Mouse (Mus musculus) hindbrain, embryonic 10.5 days (tissue): ENCODE results near the gene Peli2. TPM values are rescaled to one million over a fixed set of nuclear protein-coding genes. Genes with fewer than 3 reads are reported as not detected.

ENCODE experiments used
- DNase-seq: peaks from one replicate; pipeline ENCODE4 v3.0.0-alpha.2; 2017; ENCODE audit warnings: low spot score
- H3K27ac ChIP-seq: fragments of 300-500 bp; sonication (generic); 2 replicates; pipeline ENCODE4 v1.5.1; 2016; ENCODE audit warnings: mild to moderate bottlenecking, moderate library complexity
- H3K27me3 ChIP-seq: fragments of 300-500 bp; sonication (generic); 2 replicates; pipeline ENCODE4 v1.6.1; 2016; ENCODE audit warnings: mild to moderate bottlenecking; ENCODE audit not compliant: poor library complexity, insufficient read depth, severe bottlenecking
- H3K36me3 ChIP-seq: fragments of 300-500 bp; sonication (generic); 2 replicates; pipeline ENCODE4 v1.6.1; 2016; ENCODE audit warnings: mild to moderate bottlenecking, moderate library complexity
- H3K4me1 ChIP-seq: fragments of 300-500 bp; sonication (generic); replicated peaks from 2 replicates; pipeline ENCODE4 v1.6.1; 2016; ENCODE audit warnings: mild to moderate bottlenecking
- H3K4me3 ChIP-seq: fragments of 300-500 bp; sonication (generic); 2 replicates; pipeline ENCODE4 v1.5.1; 2016; ENCODE audit warnings: mild to moderate bottlenecking, moderate library complexity
- H3K9me3 ChIP-seq: fragments of 300-500 bp; sonication (generic); 2 replicates; pipeline ENCODE4 v1.6.1; 2016; ENCODE audit warnings: mild to moderate bottlenecking, moderate library complexity
- WGBS: fragments of 180-500 bp; shearing (Covaris S2); methylation state at CpG from one replicate; pipeline ENCODE4 v1.1.7; 2016; 5-methylcytosine and 5-hydroxymethylcytosine counted together
- polyA plus RNA-seq: library from polyadenylated mRNA; unstranded; fragments of >200 nt; fragmentation: Nextera tagmentation; extraction: Ambion mirVana; gene quantifications from 2 replicates; pipeline ENCODE4 v1.2.1, GENCODE M21; 2016

The Peli2 gene
- polyA plus RNA-seq, 1 experiment from 2014 or later = 16.9 TPM

- H3K27me3 ChIP-seq = no peaks in the 10 kb centered on the region
- no peak overlapping the region for H3K4me3 ChIP-seq
- no peaks in the 10 kb centered on the region for H3K9me3 ChIP-seq
- H3K4me1 ChIP-seq = 0 out of 2 replicates have a peak, but pooled peaks cover 10% of the 10 kb centered on the region
- H3K27ac ChIP-seq = no peak overlapping the region
- WGBS = 38% methylated on average over 7 of the region's 7 CpGs
- no peaks in the 10 kb centered on the region for H3K36me3 ChIP-seq
- DNase-seq = no peak
Measured at GRCm38 (mm10) chr14:48295815-48296271, 175.2 kb downstream of the Peli2 start.

- Histone ChIP-seq H3K9me3 (no peaks in the 10 kb centered on the region), H3K27ac (no peak overlapping the region), H3K4me1 (0 out of 2 replicates have a peak, but pooled peaks cover 10% of the 10 kb centered on the region), H3K4me3 (no peak overlapping the region), H3K27me3 (no peaks in the 10 kb centered on the region), H3K36me3 (no peaks in the 10 kb centered on the region)
- DNase-seq = no peak
- WGBS = 81% methylated on average over 1 of the region's 1 CpGs
Measured at GRCm38 (mm10) chr14:48296820-48297219, 176.2 kb downstream of the Peli2 start.

DNA sequence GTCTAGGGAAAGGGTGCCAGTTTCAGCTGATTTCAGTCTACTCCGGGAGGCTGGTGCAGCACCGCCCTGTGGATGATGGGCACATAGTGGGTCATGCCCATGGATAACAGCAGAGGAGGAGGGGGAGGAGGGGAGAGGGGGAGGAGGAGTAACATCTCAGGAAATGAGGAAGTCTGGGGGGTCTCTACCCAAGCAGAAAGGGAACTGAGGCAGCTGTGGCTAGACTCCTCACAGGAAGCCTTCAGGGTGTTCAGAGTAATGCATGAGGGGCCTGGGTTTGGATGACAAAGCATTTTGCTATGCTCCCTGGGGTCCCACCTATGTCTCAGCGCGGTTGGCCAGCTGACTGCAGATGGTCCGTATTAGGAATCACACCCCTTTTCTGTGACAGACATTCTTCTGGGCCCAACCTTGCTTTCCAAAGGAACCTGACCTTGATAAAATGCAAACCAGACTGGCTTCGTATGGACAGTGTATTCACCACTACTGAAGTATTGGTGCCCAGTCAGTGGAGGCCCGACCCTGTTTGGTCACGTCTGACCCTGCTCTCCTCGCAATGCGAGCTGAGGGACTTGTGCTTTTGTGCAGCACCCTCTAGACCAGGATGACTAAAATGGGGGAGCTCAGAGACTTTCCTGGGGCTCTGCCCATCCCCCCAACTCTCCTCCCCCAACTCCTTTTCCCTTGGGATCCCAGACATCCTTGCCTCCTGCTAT, 182.0 kb downstream of the Peli2 start:
- no peak overlapping the region for H3K27ac ChIP-seq
- H3K4me3 ChIP-seq = no peak overlapping the region
- no peak for DNase-seq
- H3K4me1 ChIP-seq = peaks cover 7% of the 10 kb centered on the region
- H3K27me3 ChIP-seq = no peaks in the 10 kb centered on the region
- WGBS = 76% methylated on average over 10 of the region's 10 CpGs
- no peaks in the 10 kb centered on the region for H3K36me3 ChIP-seq
- peaks cover 5% of the 10 kb centered on the region; the same call in 1 of the 2 replicates for H3K9me3 ChIP-seq

DNA sequence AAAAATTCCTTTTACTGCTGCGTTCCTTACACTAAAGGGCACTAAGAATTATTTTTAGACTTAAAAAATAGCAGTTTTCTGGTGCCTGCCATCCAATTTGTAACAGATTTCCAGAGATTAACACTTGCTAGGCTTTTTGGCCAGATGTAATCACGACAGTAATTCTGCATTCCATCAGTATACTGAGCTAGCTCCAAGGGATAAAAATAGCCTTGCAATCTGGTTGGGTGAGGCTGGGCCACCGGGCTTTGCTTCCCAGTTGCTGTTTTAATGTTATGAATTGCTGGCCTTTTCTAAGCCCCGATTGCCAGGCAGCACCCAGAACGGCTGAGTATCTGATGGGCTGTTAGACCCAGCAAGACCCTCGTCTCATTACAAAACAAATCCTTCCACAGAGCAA, 182.6 kb downstream of the Peli2 start:
- no peak for DNase-seq
- Histone ChIP-seq H3K4me3 (no peak overlapping the region), H3K27me3 (no peaks in the 10 kb centered on the region), H3K4me1 (peaks cover 7% of the 10 kb centered on the region), H3K36me3 (no peaks in the 10 kb centered on the region), H3K27ac (no peak overlapping the region), H3K9me3 (peaks cover 7% of the 10 kb centered on the region; the same call in 1 of the 2 replicates)
- 78% methylated on average over 6 of the region's 6 CpGs for WGBS

DNA sequence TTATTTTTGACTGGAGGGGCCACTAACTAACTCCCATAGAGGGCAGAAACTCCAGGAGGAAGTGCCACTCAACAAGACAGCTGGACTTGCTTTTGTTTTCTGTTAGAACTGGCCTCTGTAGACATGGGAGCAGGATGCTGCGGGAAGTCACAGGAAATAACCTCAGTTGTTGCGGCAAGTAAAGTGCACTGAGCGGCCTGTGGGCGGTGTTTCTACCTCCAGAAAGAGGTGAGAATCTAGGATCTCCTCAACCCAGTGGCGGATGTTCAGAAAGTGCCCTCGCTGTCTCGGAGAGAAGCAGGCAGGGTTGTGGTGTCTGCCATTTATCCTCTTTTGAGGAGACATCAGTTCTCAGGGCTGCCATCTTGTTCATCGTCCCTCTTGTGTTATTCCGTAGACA, 183.2 kb downstream of the Peli2 start:
- Histone ChIP-seq H3K27ac (no peak overlapping the region), H3K9me3 (peaks cover 7% of the 10 kb centered on the region; the same call in 1 of the 2 replicates), H3K4me3 (no peak overlapping the region), H3K4me1 (peaks cover 7% of the 10 kb centered on the region), H3K36me3 (no peaks in the 10 kb centered on the region), H3K27me3 (no peaks in the 10 kb centered on the region)
- WGBS = 92% methylated on average over 9 of the region's 9 CpGs
- no peak for DNase-seq

DNA sequence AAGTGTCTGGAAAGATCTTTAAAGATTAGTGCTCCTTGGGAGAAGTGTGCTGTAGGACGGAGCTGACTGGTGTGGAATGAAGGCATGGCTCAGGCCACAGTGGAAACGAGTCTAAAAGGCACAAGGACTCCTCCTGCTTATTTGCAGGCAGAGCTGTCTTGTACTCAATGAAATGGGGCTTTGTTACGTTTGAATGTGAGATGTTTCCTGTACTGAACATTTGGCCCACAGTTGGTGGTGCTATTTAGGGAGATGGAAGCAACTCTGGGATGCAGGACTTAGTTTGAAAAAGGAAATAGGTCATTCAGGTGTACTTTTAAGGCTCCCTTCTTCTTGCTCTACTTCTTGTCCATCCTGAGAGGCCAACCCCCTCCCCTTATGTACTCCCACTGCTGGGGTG, 192.6 kb downstream of the Peli2 start:
- no peak overlapping the region for H3K4me3 ChIP-seq
- 64% methylated on average over 3 of the region's 3 CpGs for WGBS
- no peaks in the 10 kb centered on the region for H3K4me1 ChIP-seq
- DNase-seq = no peak
- H3K27me3 ChIP-seq = no peaks in the 10 kb centered on the region
- H3K27ac ChIP-seq = no peak overlapping the region
- no peaks in the 10 kb centered on the region for H3K36me3 ChIP-seq
- H3K9me3 ChIP-seq = no peaks in the 10 kb centered on the region

GRCm38 (mm10) chr14:48316396-48316795, 195.8 kb downstream of the Peli2 start:
- WGBS = 77% methylated on average over 8 of the region's 8 CpGs

DNA sequence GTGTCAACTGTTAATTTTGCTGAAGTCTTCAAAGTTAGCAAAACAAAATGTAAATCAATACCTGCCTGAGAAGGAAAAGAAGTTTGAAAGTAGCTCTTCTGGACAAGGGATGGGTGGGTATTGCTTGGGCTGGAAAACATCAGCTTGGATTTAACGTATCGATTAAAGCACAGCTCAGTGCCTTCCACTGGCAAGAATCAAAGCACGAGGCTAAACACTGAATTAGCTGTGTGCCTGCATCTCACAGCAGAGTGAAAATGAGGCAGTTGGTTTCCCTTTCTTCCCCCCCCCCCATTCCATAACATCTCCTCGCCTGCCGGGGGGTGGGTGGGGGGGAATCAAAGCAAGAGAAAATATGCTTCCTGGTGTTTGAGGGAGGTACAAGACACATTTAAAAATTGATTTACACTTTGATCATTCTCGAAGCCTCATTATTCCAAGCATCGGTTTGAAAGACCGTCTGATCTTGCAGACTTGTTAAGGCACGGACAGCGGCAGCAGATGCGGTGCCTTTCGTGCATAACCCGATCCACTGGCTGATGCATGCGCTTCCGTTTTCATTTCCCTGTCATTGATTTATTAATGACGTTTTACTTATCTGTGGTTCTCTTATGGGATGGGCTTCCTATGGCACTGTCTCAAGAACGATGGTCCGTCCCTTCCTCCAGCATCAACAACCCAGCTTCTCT, 203.3 kb downstream of the Peli2 start:
- H3K36me3 ChIP-seq = no peaks in the 10 kb centered on the region
- no peak overlapping the region for H3K4me3 ChIP-seq
- 88% methylated on average over 18 of the region's 18 CpGs for whole genome bisulfite sequencing
- no peak overlapping the region for H3K27ac ChIP-seq
- no peaks in the 10 kb centered on the region for H3K4me1 ChIP-seq
- no peak for DNase-seq
- H3K9me3 ChIP-seq = no peaks in the 10 kb centered on the region
- H3K27me3 ChIP-seq = no peaks in the 10 kb centered on the region

More at GRCm38 (mm10) chr14:48316396-48316795, 195.8 kb downstream of the Peli2 start:
- Histone ChIP-seq H3K4me3 (no peak overlapping the region), H3K27me3 (no peaks in the 10 kb centered on the region), H3K4me1 (no peaks in the 10 kb centered on the region), H3K27ac (no peak overlapping the region), H3K9me3 (no peaks in the 10 kb centered on the region), H3K36me3 (no peaks in the 10 kb centered on the region)
- no peak for DNase-seq

- DNase-seq = no peak
- Histone ChIP-seq H3K9me3 (no peaks in the 10 kb centered on the region), H3K4me3 (no peak overlapping the region), H3K36me3 (no peaks in the 10 kb centered on the region), H3K4me1 (no peaks in the 10 kb centered on the region), H3K27ac (no peak overlapping the region), H3K27me3 (no peaks in the 10 kb centered on the region)
- WGBS = 94% methylated on average over 4 of the region's 4 CpGs
Measured at GRCm38 (mm10) chr14:48324460-48324850, 203.8 kb downstream of the Peli2 start.

DNA sequence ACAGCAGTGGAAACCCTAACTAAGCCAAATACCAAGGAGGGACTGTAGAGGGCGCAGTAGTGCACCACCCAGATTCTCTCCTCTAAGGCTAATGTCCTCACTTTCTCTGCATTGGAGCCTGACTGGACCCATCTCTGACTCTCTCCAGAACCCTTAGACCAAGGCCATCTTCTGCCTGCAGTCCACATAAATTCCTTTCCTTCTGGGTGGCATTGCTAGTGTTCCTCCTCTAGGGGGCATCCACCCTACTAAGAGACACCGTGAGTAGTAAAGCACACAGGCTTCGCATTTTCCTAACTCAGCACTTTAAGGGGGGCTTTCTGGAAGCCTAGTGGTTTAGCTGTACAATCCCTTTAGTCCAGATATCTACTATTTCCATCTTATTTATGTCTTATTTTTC, 207.1 kb downstream of the Peli2 start:
- no peak for DNase-seq
- Histone ChIP-seq H3K36me3 (no peaks in the 10 kb centered on the region), H3K27me3 (no peaks in the 10 kb centered on the region), H3K27ac (no peak overlapping the region), H3K9me3 (no peaks in the 10 kb centered on the region), H3K4me1 (peaks cover 26% of the 10 kb centered on the region), H3K4me3 (no peak overlapping the region)
- WGBS = 70% methylated on average over 3 of the region's 3 CpGs

GRCm38 (mm10) chr14:48329716-48330365, 209.2 kb downstream of the Peli2 start:
- no peak overlapping the region for H3K27ac ChIP-seq
- H3K4me1 ChIP-seq = peaks cover 37% of the 10 kb centered on the region
- H3K9me3 ChIP-seq = no peaks in the 10 kb centered on the region
- no peaks in the 10 kb centered on the region for H3K36me3 ChIP-seq
- WGBS = 93% methylated on average over 12 of the region's 12 CpGs
- DNase-seq = no peak
- no peaks in the 10 kb centered on the region for H3K27me3 ChIP-seq
- H3K4me3 ChIP-seq = no peak overlapping the region
